Mouse (Mus musculus) G1E (cell line): ENCODE measurements around the gene Ptprcap. TPM values are rescaled to one million over a fixed set of nuclear protein-coding genes. Genes with fewer than 3 reads are reported as not detected.

Experiments used
- ATAC-seq: 2 replicates; pipeline ENCODE4 v1.8.0; 2016; ENCODE audit warnings: mild to moderate bottlenecking; ENCODE audit not compliant: insufficient number of reproducible peaks, poor library complexity, low FRiP score, severe bottlenecking; ENCODE audit errors: extremely low read depth
- DNase-seq: peaks from one replicate; pipeline ENCODE4 v3.0.0; 2012; ENCODE audit warnings: low spot score
- H3K27me3 ChIP-seq: 2 replicates; pipeline ENCODE4 v1.6.1; 2012; ENCODE audit warnings: mild to moderate bottlenecking, low read length, inconsistent platforms; ENCODE audit not compliant: insufficient read depth
- H3K36me3 ChIP-seq: replicated peaks from 2 replicates; pipeline ENCODE3; 2012; ENCODE audit warnings: mild to moderate bottlenecking, inconsistent platforms
- H3K4me1 ChIP-seq: 2 replicates; pipeline ENCODE4 v1.6.1; 2012; ENCODE audit warnings: low read depth, low read length, inconsistent platforms, mixed read lengths; ENCODE audit not compliant: insufficient read depth
- H3K4me3 ChIP-seq: 2 replicates; pipeline ENCODE4 v1.5.1; 2012; ENCODE audit warnings: low read depth, mild to moderate bottlenecking, inconsistent platforms, low read length, moderate library complexity, mixed read lengths
- H3K9me3 ChIP-seq: replicated peaks from 2 replicates; pipeline ENCODE4 v1.6.1; 2012; ENCODE audit warnings: inconsistent platforms
- CTCF ChIP-seq: IDR thresholded peaks from 2 replicates; pipeline ENCODE4 v1.5.1; 2012; ENCODE audit warnings: low read depth, low read length, inconsistent platforms, mixed read lengths
- GATA1 ChIP-seq: IDR thresholded peaks from 2 replicates; pipeline ENCODE4 v1.6.1; 2012; ENCODE audit warnings: borderline replicate concordance, low read length, inconsistent platforms, mixed read lengths
- GATA2 ChIP-seq: IDR thresholded peaks from 2 replicates; pipeline ENCODE4 v1.6.1; 2012; ENCODE audit warnings: low read depth, low read length, inconsistent platforms, borderline replicate concordance
- POLR2AphosphoS5 ChIP-seq: IDR thresholded peaks from 2 replicates; pipeline ENCODE4 v1.6.1; 2012; ENCODE audit warnings: low read depth, low read length, inconsistent platforms; ENCODE audit not compliant: insufficient replicate concordance
- TAL1 ChIP-seq: conservative IDR thresholded peaks from 2 replicates; pipeline ENCODE4 v1.6.1; 2012; ENCODE audit warnings: low read depth, low read length, inconsistent platforms, mixed read lengths
- polyA plus RNA-seq: library from polyadenylated mRNA; stranded (reverse); fragments of >175 nt; gene quantifications from 2 replicates; pipeline ENCODE4 v1.2.3, GENCODE M21; 2012
- total RNA-seq, 2 experiments: library from RNA; stranded (forward) in 1 of 2; stranded (reverse) in 1 of 2; fragments of 200-1000 nt in 1 of 2; fragments of >200 nt in 1 of 2; fragmentation: Nextera tagmentation in 1 of 2; gene quantifications; 2 replicates each; pipeline ENCODE4 v1.2.3; 2014 to 2017

The Ptprcap gene
- total and polyA plus RNA-seq, 3 experiments: 34.6 to 261 (median 88.5) TPM

GRCm38 (mm10) chr19:4139446-4139845 is 14.0 kb upstream of the Ptprcap start, which contains the start of gene Gpr152:
Gene Gpr152 (plus strand): TSS chr19:4139787.
- H3K4me3 ChIP-seq: no peak within 1 kb of the TSS
- peaks cover 59% of the 10 kb centered on the region for H3K27me3 ChIP-seq
- DNase-seq (no peak), ATAC-seq (no peak)
- peaks cover 16% of the 10 kb centered on the region for H3K4me1 ChIP-seq
- H3K36me3 ChIP-seq: no peaks in the 10 kb centered on the region
- no peaks in the 10 kb centered on the region for H3K9me3 ChIP-seq
- TF ChIP-seq GATA1 (no peak), GATA2 (no peak), TAL1 (no peak), POLR2AphosphoS5 (no peak), CTCF (no peak)

GRCm38 (mm10) chr19:4140147-4140546 is 13.3 kb upstream of the Ptprcap start:
- Histone ChIP-seq H3K36me3 (no peaks in the 10 kb centered on the region), H3K4me1 (peaks cover 18% of the 10 kb centered on the region), H3K4me3 (no peak overlapping the region), H3K9me3 (no peaks in the 10 kb centered on the region), H3K27me3 (peaks cover 59% of the 10 kb centered on the region)
- no peak for ATAC-seq
- TF ChIP-seq TAL1 (no peak), POLR2AphosphoS5 (no peak), GATA1 (no peak), GATA2 (no peak), CTCF (no peak)
- DNase-seq: no peak

- H3K4me1 ChIP-seq: peaks cover 15% of the 10 kb centered on the region
- ATAC-seq: no peak
- 0 out of 2 replicates have a peak overlapping the region, but pooled peaks have one; percentile 5 for H3K4me3 ChIP-seq
These were observed 10.8 kb upstream of the Ptprcap start for GRCm38 (mm10) chr19:4142416-4143173.

GRCm38 (mm10) chr19:4143759-4144268 is 9.6 kb upstream of the Ptprcap start, which contains the start of gene Cabp4:
Gene Cabp4 (minus strand): TSS chr19:4144033.
- peaks cover 20% of the 10 kb centered on the region for H3K4me1 ChIP-seq
- ATAC-seq: no peak

More at GRCm38 (mm10) chr19:4142416-4143173, 10.8 kb upstream of the Ptprcap start:
- Histone ChIP-seq H3K9me3 (no peaks in the 10 kb centered on the region), H3K27me3 (peaks cover 52% of the 10 kb centered on the region), H3K36me3 (no peaks in the 10 kb centered on the region)
- TF ChIP-seq POLR2AphosphoS5 (no peak), CTCF (no peak), GATA1 (no peak), GATA2 (no peak), TAL1 (no peak)
- no peak for DNase-seq

GRCm38 (mm10) chr19:4144550-4145498 is 8.6 kb upstream of the Ptprcap start:
- no peaks in the 10 kb centered on the region for H3K9me3 ChIP-seq
- H3K4me1 ChIP-seq: peaks cover 30% of the 10 kb centered on the region
- peaks cover 38% of the 10 kb centered on the region for H3K27me3 ChIP-seq
- no peak for TF ChIP-seq POLR2AphosphoS5
- TF ChIP-seq GATA1: no peak
- no peak for TF ChIP-seq GATA2
- no peak for TF ChIP-seq CTCF
- TF ChIP-seq TAL1: no peak
- DNase-seq: no peak
- H3K36me3 ChIP-seq: peaks cover 8% of the 10 kb centered on the region
- ATAC-seq: no peak
- H3K4me3 ChIP-seq: no peak overlapping the region

More at GRCm38 (mm10) chr19:4143759-4144268, 9.6 kb upstream of the Ptprcap start, which contains the start of gene Cabp4:
- peaks cover 46% of the 10 kb centered on the region for H3K27me3 ChIP-seq
- H3K36me3 ChIP-seq: no peaks in the 10 kb centered on the region
- DNase-seq: no peak
- TF ChIP-seq GATA2 (no peak), POLR2AphosphoS5 (no peak), CTCF (no peak), GATA1 (no peak), TAL1 (no peak)
- no peaks in the 10 kb centered on the region for H3K9me3 ChIP-seq
- no peak within 1 kb of the TSS for H3K4me3 ChIP-seq
